Mouse (Mus musculus): ENCODE data around the gene Dok3. TPM values are rescaled to one million over a fixed set of nuclear protein-coding genes. Genes with fewer than 3 reads are reported as not detected.
A peak's percentile ranks its signal among the peaks of the same experiment; 100 is the strongest.
"Not testable (repeated sequence)": the region's sequence is repeated elsewhere in the genome, so short reads cannot be mapped to it uniquely, and the experiment has no call there.

The Dok3 gene
- polyA plus RNA-seq (2016; fragmentation: Nextera tagmentation; extraction: Ambion mirVana) = 3.4 and 4.4 TPM in 2 replicates

- Histone ChIP-seq H3K4me3 (0 out of 2 replicates have a peak within 1 kb of the TSS, but pooled peaks have one; percentile 11), H3K27ac (peak within 1 kb of the TSS; percentile 67)
- whole genome bisulfite sequencing (ENCODE audit: insufficient replicate concordance) = 54% methylated on average over 8 of the region's 8 CpGs
Observed at GRCm38 (mm10) chr13:55529198-55529915, at the start of gene Dok3. Dok3 (minus strand) TSS chr13:55529296.

DNA sequence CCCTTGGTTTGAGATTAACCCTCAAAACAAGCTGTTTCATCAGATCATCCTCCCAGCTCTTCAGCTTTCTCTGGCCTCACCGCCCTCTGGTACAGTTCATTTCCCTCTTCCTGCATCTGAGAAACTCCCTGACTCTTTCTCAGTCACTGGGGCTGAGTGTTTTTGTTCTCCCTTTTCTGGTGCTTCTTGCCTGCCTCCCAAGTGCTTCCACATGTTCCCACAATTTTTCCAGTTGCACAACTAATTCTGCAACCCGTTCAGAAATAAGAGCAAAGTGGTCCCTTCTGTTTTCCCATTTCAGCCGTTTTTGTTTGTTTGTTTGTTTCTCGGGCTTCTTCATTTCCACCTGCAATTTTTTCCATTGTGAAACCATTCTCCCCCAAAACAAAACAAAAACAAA is 49.0 kb upstream of the Dok3 start:
- Histone ChIP-seq H3K36me3 (no peaks in the 10 kb centered on the region), H3K27ac (no peak overlapping the region), H3K4me3 (no peak overlapping the region), H3K27me3 (replicated peaks) (0 out of 2 replicates have a peak, but pooled peaks cover 2% of the 10 kb centered on the region), H3K9ac (no peak overlapping the region), H3K4me2 (no peak overlapping the region), H3K4me1 (no peaks in the 10 kb centered on the region), H3K9me3 (replicated peaks) (no peaks in the 10 kb centered on the region)
- 62% methylated on average over 4 of the region's 4 CpGs for WGBS (ENCODE audit: insufficient replicate concordance)
- ATAC-seq = no peak

More at GRCm38 (mm10) chr13:55529198-55529915, at the start of gene Dok3:
- Histone ChIP-seq H3K27me3 (replicated peaks) (no peaks in the 10 kb centered on the region), H3K4me1 (peaks cover 37% of the 10 kb centered on the region), H3K4me2 (peak within 1 kb of the TSS; percentile 21), H3K9me3 (replicated peaks) (no peaks in the 10 kb centered on the region), H3K9ac (peak within 1 kb of the TSS; percentile 45; the same call in 1 of the 2 replicates), H3K36me3 (peaks cover 52% of the 10 kb centered on the region)
- ATAC-seq = no peak

DNA sequence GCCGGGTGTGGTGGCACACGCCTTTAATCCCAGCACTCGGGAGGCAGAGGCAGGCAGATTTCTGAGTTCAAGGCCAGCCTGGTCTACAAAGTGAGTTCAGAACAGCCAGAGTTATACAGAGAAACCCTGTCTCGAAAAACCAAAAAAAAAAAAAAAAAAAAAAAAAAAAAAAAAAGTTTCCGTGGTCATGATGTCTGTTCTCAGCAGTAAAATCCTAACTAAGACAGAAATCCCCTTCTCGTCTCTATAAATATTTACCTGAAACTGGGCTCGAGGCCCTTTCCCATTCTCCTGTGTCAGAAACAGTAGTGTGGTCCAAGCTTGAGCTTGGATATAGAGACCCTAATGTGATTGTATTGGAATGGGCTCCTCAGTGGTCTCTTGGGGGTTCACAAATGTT is 47.8 kb upstream of the Dok3 start:
- not testable (repeated sequence) for H3K9me3 ChIP-seq (replicated peaks); H3K4me2 ChIP-seq; ATAC-seq; H3K4me3 ChIP-seq; H3K27me3 ChIP-seq (replicated peaks); H3K9ac ChIP-seq; H3K27ac ChIP-seq; H3K36me3 ChIP-seq; H3K4me1 ChIP-seq
- 68% methylated on average over 7 of the region's 7 CpGs for WGBS (ENCODE audit: insufficient replicate concordance)

- WGBS (ENCODE audit: insufficient replicate concordance) = 50% methylated on average over 5 of the region's 5 CpGs
- no peak for ATAC-seq
- Histone ChIP-seq H3K4me3 (no peak overlapping the region), H3K9ac (no peak overlapping the region), H3K4me2 (no peak overlapping the region), H3K4me1 (peaks cover 14% of the 10 kb centered on the region), H3K9me3 (replicated peaks) (no peaks in the 10 kb centered on the region), H3K27me3 (replicated peaks) (no peaks in the 10 kb centered on the region), H3K36me3 (no peaks in the 10 kb centered on the region), H3K27ac (no peak overlapping the region)
Observed at GRCm38 (mm10) chr13:55575932-55576331, 46.8 kb upstream of the Dok3 start.

GRCm38 (mm10) chr13:55574321-55574720 is 45.2 kb upstream of the Dok3 start:
- Histone ChIP-seq H3K4me3 (no peak overlapping the region), H3K36me3 (peaks cover 2% of the 10 kb centered on the region; the same call in 1 of the 2 replicates), H3K4me2 (no peak overlapping the region), H3K27me3 (replicated peaks) (no peaks in the 10 kb centered on the region), H3K9me3 (replicated peaks) (no peaks in the 10 kb centered on the region), H3K27ac (no peak overlapping the region), H3K4me1 (peaks cover 24% of the 10 kb centered on the region), H3K9ac (no peak overlapping the region)
- 62% methylated on average over 5 of the region's 5 CpGs for WGBS (ENCODE audit: insufficient replicate concordance)
- ATAC-seq = no peak

DNA sequence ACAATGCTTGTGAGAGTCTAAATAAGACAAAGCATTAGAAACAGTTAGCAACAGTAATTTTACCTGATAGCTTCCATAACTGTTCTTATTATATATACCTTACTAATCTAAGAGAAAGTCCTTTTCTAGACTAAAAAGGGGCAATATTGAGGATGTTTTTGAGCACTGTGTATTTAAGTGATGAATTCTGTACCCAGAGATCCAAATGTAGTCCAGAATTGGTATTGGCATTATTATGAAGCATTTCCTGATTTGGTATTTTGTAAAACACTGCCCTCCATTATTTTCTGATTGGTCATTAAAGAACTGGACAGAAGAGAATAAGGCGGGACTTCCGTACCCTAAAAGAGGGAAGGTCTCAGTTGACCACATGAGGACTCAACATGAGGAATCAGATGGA is 44.3 kb upstream of the Dok3 start, which contains the start of gene Tmed9:
Gene Tmed9, plus strand, starts transcription at position 301 of the 400 bp plus-strand sequence.
- H3K27ac ChIP-seq = no peak within 1 kb of the TSS
- peaks cover 9% of the 10 kb centered on the region for H3K36me3 ChIP-seq
- WGBS (ENCODE audit: insufficient replicate concordance) = 78% methylated on average over 2 of the region's 2 CpGs
- no peak within 1 kb of the TSS for H3K4me2 ChIP-seq
- H3K9ac ChIP-seq = no peak within 1 kb of the TSS
- no peaks in the 10 kb centered on the region for H3K27me3 ChIP-seq (replicated peaks)
- H3K4me3 ChIP-seq = no peak within 1 kb of the TSS
- no peaks in the 10 kb centered on the region for H3K9me3 ChIP-seq (replicated peaks)
- ATAC-seq = no peak
- H3K4me1 ChIP-seq = peaks cover 30% of the 10 kb centered on the region

GRCm38 (mm10) chr13:55571977-55572376 is 42.9 kb upstream of the Dok3 start:
- 40% methylated on average over 2 of the region's 2 CpGs for WGBS (ENCODE audit: insufficient replicate concordance)
- H3K4me3 ChIP-seq = peak overlapping the region; percentile 96; the same call in 1 of the 2 replicates

GRCm38 (mm10) chr13:55571027-55571751 is 42.1 kb upstream of the Dok3 start, which contains the start of gene Fam193b:
Fam193b (minus strand) TSS chr13:55571120.
- H3K27me3 ChIP-seq (replicated peaks) = no peaks in the 10 kb centered on the region
- ATAC-seq = peak; percentile 95
- H3K36me3 ChIP-seq = peaks cover 27% of the 10 kb centered on the region
- no peaks in the 10 kb centered on the region for H3K9me3 ChIP-seq (replicated peaks)
- peak within 1 kb of the TSS; percentile 93 for H3K27ac ChIP-seq
- WGBS (ENCODE audit: insufficient replicate concordance) = 2% methylated on average over 46 of the region's 47 CpGs
- H3K9ac ChIP-seq = peak within 1 kb of the TSS; percentile 98
- H3K4me1 ChIP-seq = peaks cover 30% of the 10 kb centered on the region
- peak within 1 kb of the TSS; percentile 96 for H3K4me3 ChIP-seq
- peak within 1 kb of the TSS; percentile 97 for H3K4me2 ChIP-seq

More at GRCm38 (mm10) chr13:55571977-55572376, 42.9 kb upstream of the Dok3 start:
- H3K9ac ChIP-seq = no peak overlapping the region
- no peaks in the 10 kb centered on the region for H3K27me3 ChIP-seq (replicated peaks)
- H3K9me3 ChIP-seq (replicated peaks) = no peaks in the 10 kb centered on the region
- peaks cover 21% of the 10 kb centered on the region for H3K36me3 ChIP-seq
- H3K4me1 ChIP-seq = peaks cover 30% of the 10 kb centered on the region
- peak overlapping the region; percentile 97 for H3K4me2 ChIP-seq
- no peak overlapping the region for H3K27ac ChIP-seq
- ATAC-seq = no peak

DNA sequence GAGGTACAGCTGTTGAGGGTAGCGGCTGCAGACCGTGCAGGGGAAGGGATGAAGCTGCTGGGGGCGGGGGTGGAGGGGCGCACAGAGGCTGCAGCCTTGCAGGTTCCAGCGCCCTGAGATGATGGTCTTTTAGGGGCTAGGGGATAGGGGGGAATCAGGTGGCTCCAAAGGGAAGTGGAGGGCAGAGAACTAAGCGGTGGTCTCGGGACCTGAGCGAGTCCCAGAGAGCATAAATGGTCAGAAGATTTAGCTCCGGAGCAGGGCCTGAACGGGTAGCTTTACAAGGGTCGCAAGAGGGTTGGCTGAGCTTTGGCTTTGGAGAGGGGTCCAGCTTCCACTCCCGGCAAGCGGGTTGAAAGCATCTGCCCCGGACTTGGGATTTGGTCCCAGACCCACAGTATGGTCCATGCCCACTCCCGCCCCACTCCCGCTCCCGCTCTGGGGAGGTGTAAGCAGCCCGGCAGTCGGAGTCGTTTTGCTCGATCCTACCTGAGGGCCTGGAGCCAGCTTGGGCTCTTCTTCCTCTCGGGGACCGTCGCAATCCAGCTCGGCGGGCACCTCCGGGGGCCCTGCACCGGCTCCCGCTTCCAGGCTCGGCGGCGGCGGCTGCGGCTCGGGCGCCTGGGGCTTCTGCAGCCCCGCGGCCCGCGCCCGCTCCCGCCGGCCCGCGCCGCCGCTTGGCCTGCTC is 41.3 kb upstream of the Dok3 start:
- Histone ChIP-seq H3K9ac (peak overlapping the region; percentile 98), H3K4me2 (peak overlapping the region; percentile 97), H3K27me3 (replicated peaks) (no peaks in the 10 kb centered on the region), H3K4me1 (peaks cover 30% of the 10 kb centered on the region), H3K36me3 (peaks cover 35% of the 10 kb centered on the region), H3K27ac (peak overlapping the region; percentile 93), H3K4me3 (peak overlapping the region; percentile 96), H3K9me3 (replicated peaks) (no peaks in the 10 kb centered on the region)
- peak; percentile 66 for ATAC-seq
- WGBS (ENCODE audit: insufficient replicate concordance) = 2% methylated on average over 47 of the region's 47 CpGs

DNA sequence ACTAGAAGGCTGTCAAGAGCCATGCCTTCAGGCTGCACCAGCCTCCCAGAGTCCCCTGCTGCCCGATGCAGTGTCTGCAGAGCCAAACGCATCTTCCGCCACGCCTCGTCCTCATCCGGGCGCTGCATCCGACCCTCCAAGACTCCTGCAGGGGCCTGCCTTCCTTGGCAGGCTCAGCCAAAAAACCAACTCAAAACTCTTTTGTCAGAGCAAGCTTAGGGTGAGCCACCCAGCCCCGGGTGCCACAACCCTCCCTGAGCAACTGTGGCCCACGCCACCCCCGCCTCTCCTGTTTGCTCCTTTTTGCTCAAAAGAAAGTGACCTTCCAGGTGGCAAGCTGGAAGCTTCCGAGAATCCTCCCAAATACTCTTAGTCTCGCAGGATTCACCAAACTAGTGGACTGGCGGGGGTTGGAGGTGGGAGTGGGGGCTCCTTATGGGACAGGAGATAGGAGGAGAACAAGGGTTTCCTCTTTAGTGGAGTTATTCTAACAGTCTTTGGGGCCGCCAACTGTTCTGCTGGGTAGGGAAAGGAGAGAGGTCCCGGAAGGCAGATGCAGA is 40.7 kb upstream of the Dok3 start:
- H3K4me2 ChIP-seq = peak overlapping the region; percentile 97
- no peaks in the 10 kb centered on the region for H3K27me3 ChIP-seq (replicated peaks)
- ATAC-seq = no peak
- peak overlapping the region; percentile 93 for H3K27ac ChIP-seq
- H3K4me3 ChIP-seq = peak overlapping the region; percentile 96
- no peaks in the 10 kb centered on the region for H3K9me3 ChIP-seq (replicated peaks)
- H3K9ac ChIP-seq = peak overlapping the region; percentile 98
- 22% methylated on average over 16 of the region's 16 CpGs for WGBS (ENCODE audit: insufficient replicate concordance)
- peaks cover 30% of the 10 kb centered on the region for H3K4me1 ChIP-seq
- peaks cover 41% of the 10 kb centered on the region for H3K36me3 ChIP-seq

DNA sequence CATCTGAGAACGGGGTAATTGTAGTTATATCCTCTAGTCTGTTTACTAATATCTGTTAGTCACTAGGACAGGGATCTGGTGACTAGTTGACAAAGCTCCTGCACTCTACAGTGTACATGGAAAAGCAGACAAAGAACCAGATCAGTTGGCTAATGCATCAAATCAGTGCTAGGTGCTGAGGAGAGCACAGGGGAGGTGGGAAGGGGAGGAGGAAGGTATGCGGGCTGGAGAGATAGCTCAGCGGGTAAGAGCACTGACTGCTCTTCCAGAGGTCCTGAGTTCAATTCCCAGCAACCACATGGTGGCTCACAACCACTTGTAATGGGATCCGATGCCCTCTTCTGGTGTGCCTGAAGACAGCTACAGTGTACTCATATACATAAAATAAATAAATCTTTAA is 39.4 kb upstream of the Dok3 start:
- H3K9ac ChIP-seq; H3K27me3 ChIP-seq (replicated peaks); H3K27ac ChIP-seq; H3K4me2 ChIP-seq; H3K4me3 ChIP-seq; H3K9me3 ChIP-seq (replicated peaks); ATAC-seq: not testable (repeated sequence)
- 85% methylated on average over 4 of the region's 4 CpGs for WGBS (ENCODE audit: insufficient replicate concordance)
- H3K36me3 ChIP-seq = peaks cover 51% of the 10 kb centered on the region
- H3K4me1 ChIP-seq = peaks cover 30% of the 10 kb centered on the region

All from liver, embryonic 12.5 days (tissue).